In genomic region chr1:90769301-90769700, GRCm38 (mm10) we compare ENCODE assay signal across 23 mouse cellular contexts.
DNase-seq lines count a peak whose midpoint lies in the region; ATAC-seq and TF ChIP-seq lines count a peak whose summit lies in the region.
"Had no signal": no experiment of that assay in that cellular context is flagged by ENCODE, and none has a peak within 500 bp of the region (broad histone marks: within the 10 kb centered on the region; RNA-seq: fewer than 3 reads in every experiment).

No protein-coding gene starts in this region.

- H3K9ac ChIP-seq in intestine, embryonic 14.5 days (ENCODE audit: low read length): no peak overlapping the region
- H3K9ac ChIP-seq in intestine, postnatal 0 days (ENCODE audit: low read depth, low read length): no peak overlapping the region
- H3K9ac ChIP-seq in lung, postnatal 0 days (replicated peaks; ENCODE audit: low read depth): no peak overlapping the region
- no peak overlapping the region for H3K9ac ChIP-seq in stomach, embryonic 15.5 days
- H3K9ac ChIP-seq: embryonic facial prominence, embryonic 15.5 days; forebrain, embryonic 15.5 days; heart, embryonic 15.5 days; hindbrain, embryonic 13.5 days had no signal

- no peak for TF ChIP-seq POLR2A in lung, adult 2 months (IDR thresholded peaks at IDR 0.05; ENCODE audit: borderline replicate concordance, extremely low read depth, low read depth, low read length)

- no peaks in the 10 kb centered on the region for H3K9me3 ChIP-seq in intestine, embryonic 14.5 days (ENCODE audit: control insufficient read depth, low read length)
- no peaks in the 10 kb centered on the region for H3K9me3 ChIP-seq in intestine, postnatal 0 days (ENCODE audit: control insufficient read depth)
- no peaks in the 10 kb centered on the region for H3K9me3 ChIP-seq in lung, postnatal 0 days (ENCODE audit: low read length)
- no peaks in the 10 kb centered on the region for H3K9me3 ChIP-seq in stomach, embryonic 15.5 days
- H3K9me3 ChIP-seq: embryonic facial prominence, embryonic 15.5 days; forebrain, embryonic 10.5 days; forebrain, embryonic 15.5 days; heart, embryonic 15.5 days; hindbrain, embryonic 13.5 days had no signal

- DNase-seq in intestine, embryonic 14.5 days (ENCODE audit: low spot score): no peak
- no peak for DNase-seq in lung, postnatal 0 days (ENCODE audit: low spot score)
- DNase-seq in lung, adult 2 months: no peak
- no peak for DNase-seq in thymus, postnatal 4 days
- DNase-seq in left cerebral cortex, postnatal 25 days (ENCODE audit: low spot score in 2 of 2): no peak
- DNase-seq: adrenal gland, postnatal 14 days; cerebellum, adult 11-12 months; cerebellum, adult 9-10 months; cerebellum, postnatal 25 days; gastrocnemius, postnatal 36 days; heart, adult 18-20 months; heart, postnatal 14 days had no signal

- peaks cover 17% of the 10 kb centered on the region; the same call in 1 of the 2 replicates for H3K4me1 ChIP-seq in intestine, embryonic 14.5 days (replicated peaks; ENCODE audit: control insufficient read depth, insufficient read depth, low read length)
- peaks cover 5% of the 10 kb centered on the region; the same call in 1 of the 2 replicates for H3K4me1 ChIP-seq in intestine, postnatal 0 days (replicated peaks; ENCODE audit: control insufficient read depth, insufficient read depth, low read length)
- H3K4me1 ChIP-seq in lung, postnatal 0 days (ENCODE audit: insufficient read depth, low read depth, low read length): no peaks in the 10 kb centered on the region
- no peaks in the 10 kb centered on the region for H3K4me1 ChIP-seq in lung, adult 2 months (ENCODE audit: control insufficient read depth, insufficient read depth, low read length)
- peaks cover 22% of the 10 kb centered on the region for H3K4me1 ChIP-seq in stomach, embryonic 15.5 days
- H3K4me1 ChIP-seq: forebrain, embryonic 15.5 days had no signal

- 36% methylated on average over 7 of the region's 7 CpGs for WGBS in intestine, embryonic 14.5 days
- 20% methylated on average over 7 of the region's 7 CpGs for WGBS in intestine, postnatal 0 days
- 28% methylated on average over 7 of the region's 7 CpGs for WGBS in lung, postnatal 0 days
- 40% methylated on average over 7 of the region's 7 CpGs for WGBS in lung, adult 2 months
- WGBS in stomach, embryonic 15.5 days: 16% methylated on average over 7 of the region's 7 CpGs

- intact Hi-C loops in left cerebral cortex, postnatal 25 days (cut with DNase I): no loop called here

- ATAC-seq in intestine, embryonic 14.5 days (replicated peaks; ENCODE audit: low FRiP score, low TSS enrichment, low read depth): no peak
- no peak for ATAC-seq in intestine, postnatal 0 days
- ATAC-seq in lung, postnatal 0 days: no peak
- peak; percentile 67 for ATAC-seq in stomach, embryonic 15.5 days (ENCODE audit: insufficient read depth, low FRiP score, low read depth)
- ATAC-seq: activated CD4-positive, CD25-positive, alpha-beta regulatory T cell, adult 4 months; forebrain, embryonic 15.5 days; Patski had no signal

- no peak overlapping the region for H3K4me3 ChIP-seq in intestine, embryonic 14.5 days (ENCODE audit: low read depth, low read length)
- H3K4me3 ChIP-seq in intestine, postnatal 0 days (ENCODE audit: low read depth, low read length): no peak overlapping the region
- H3K4me3 ChIP-seq in lung, postnatal 0 days (ENCODE audit: low read depth, low read length): no peak overlapping the region
- H3K4me3 ChIP-seq in lung, adult 2 months (replicated peaks; ENCODE audit: extremely low read depth, low read depth, low read length): no peak overlapping the region
- no peak overlapping the region for H3K4me3 ChIP-seq in stomach, embryonic 15.5 days (replicated peaks)
- H3K4me3 ChIP-seq: embryonic facial prominence, embryonic 15.5 days; erythroblast, embryonic 14.5 days; forebrain, embryonic 10.5 days; forebrain, embryonic 15.5 days; heart, embryonic 15.5 days; hindbrain, embryonic 13.5 days had no signal

- TF ChIP-seq CTCF in intestine, postnatal 0 days (IDR thresholded peaks at IDR 0.05; ENCODE audit: low read depth): no peak
- no peak for TF ChIP-seq CTCF in lung, postnatal 0 days (IDR thresholded peaks at IDR 0.05)
- no peak for TF ChIP-seq CTCF in lung, adult 2 months (IDR thresholded peaks at IDR 0.05; ENCODE audit: insufficient read depth, low read length)

- H3K4me2 ChIP-seq in intestine, embryonic 14.5 days (ENCODE audit: low read length): no peak overlapping the region
- H3K4me2 ChIP-seq in intestine, postnatal 0 days (replicated peaks; ENCODE audit: low read depth): no peak overlapping the region
- no peak overlapping the region for H3K4me2 ChIP-seq in lung, postnatal 0 days (replicated peaks; ENCODE audit: low read depth, low read length)
- H3K4me2 ChIP-seq in stomach, embryonic 15.5 days: no peak overlapping the region
- H3K4me2 ChIP-seq: embryonic facial prominence, embryonic 15.5 days; forebrain, embryonic 15.5 days; heart, embryonic 11.5 days; heart, embryonic 15.5 days; hindbrain, embryonic 13.5 days had no signal

- H3K27ac ChIP-seq in intestine, embryonic 14.5 days (ENCODE audit: low read depth): peak overlapping the region; percentile 68
- no peak overlapping the region for H3K27ac ChIP-seq in intestine, postnatal 0 days (ENCODE audit: low read depth, low read length)
- 0 out of 2 replicates have a peak overlapping the region, but pooled peaks have one; percentile 43 for H3K27ac ChIP-seq in lung, postnatal 0 days (ENCODE audit: low read length)
- H3K27ac ChIP-seq in stomach, embryonic 15.5 days: peak overlapping the region; percentile 89
- H3K27ac ChIP-seq: embryonic facial prominence, embryonic 15.5 days; forebrain, embryonic 10.5 days; forebrain, embryonic 15.5 days; heart, embryonic 15.5 days; hindbrain, embryonic 13.5 days had no signal

- peaks cover 48% of the 10 kb centered on the region for H3K36me3 ChIP-seq in intestine, embryonic 14.5 days (ENCODE audit: control insufficient read depth, insufficient read depth, low read length)
- H3K36me3 ChIP-seq in intestine, postnatal 0 days (ENCODE audit: control insufficient read depth, insufficient read depth): peaks cover 15% of the 10 kb centered on the region; the same call in 1 of the 2 replicates
- H3K36me3 ChIP-seq in lung, postnatal 0 days (ENCODE audit: insufficient read depth, low read length): no peaks in the 10 kb centered on the region
- peaks cover 4% of the 10 kb centered on the region; the same call in 1 of the 2 replicates for H3K36me3 ChIP-seq in stomach, embryonic 15.5 days
- H3K36me3 ChIP-seq: forebrain, embryonic 10.5 days; forebrain, embryonic 15.5 days; heart, embryonic 15.5 days; hindbrain, embryonic 13.5 days had no signal

- TF ChIP-seq EP300 in lung, postnatal 0 days (IDR thresholded peaks at IDR 0.05): no peak

- H3K27me3 ChIP-seq in intestine, embryonic 14.5 days (replicated peaks; ENCODE audit: control insufficient read depth, insufficient read depth, low read length): no peaks in the 10 kb centered on the region
- H3K27me3 ChIP-seq in intestine, postnatal 0 days (replicated peaks; ENCODE audit: control insufficient read depth, insufficient read depth, low read length): no peaks in the 10 kb centered on the region
- no peaks in the 10 kb centered on the region for H3K27me3 ChIP-seq in lung, postnatal 0 days (replicated peaks; ENCODE audit: insufficient read depth, low read length)
- no peaks in the 10 kb centered on the region for H3K27me3 ChIP-seq in stomach, embryonic 15.5 days (replicated peaks)
- H3K27me3 ChIP-seq: embryonic facial prominence, embryonic 15.5 days; forebrain, embryonic 15.5 days; heart, embryonic 15.5 days; hindbrain, embryonic 13.5 days; Patski had no signal
